Mouse (Mus musculus) forebrain, embryonic 10.5 days (tissue): ENCODE data around the gene Tk1. TPM values are rescaled to one million over a fixed set of nuclear protein-coding genes. Genes with fewer than 3 reads are reported as not detected.
A peak's percentile ranks its signal among the peaks of the same experiment; 100 is the strongest.

Experiments used
- DNase-seq: peaks from one replicate; pipeline ENCODE4 v3.0.0-alpha.2; 2017; ENCODE audit warnings: low spot score; ENCODE audit errors: extremely low spot score
- H3K27ac ChIP-seq: fragments of 300-500 bp; sonication (generic); 2 replicates; pipeline ENCODE4 v1.5.1; 2016; ENCODE audit warnings: mild to moderate bottlenecking
- H3K27me3 ChIP-seq: fragments of 300-500 bp; sonication (generic); 2 replicates; pipeline ENCODE4 v1.6.1; 2016; ENCODE audit warnings: mild to moderate bottlenecking; ENCODE audit not compliant: poor library complexity, severe bottlenecking
- H3K36me3 ChIP-seq: fragments of 300-500 bp; sonication (generic); replicated peaks from 2 replicates; pipeline ENCODE4 v1.6.1; 2016; ENCODE audit warnings: mild to moderate bottlenecking, moderate library complexity
- H3K4me1 ChIP-seq: fragments of 300-500 bp; sonication (generic); 2 replicates; pipeline ENCODE4 v1.6.1; 2016
- H3K4me3 ChIP-seq: fragments of 300-500 bp; sonication (generic); 2 replicates; pipeline ENCODE4 v1.5.1; 2016; ENCODE audit warnings: mild to moderate bottlenecking, moderate library complexity
- H3K9me3 ChIP-seq: fragments of 300-500 bp; sonication (generic); 2 replicates; pipeline ENCODE4 v1.6.1; 2016; ENCODE audit warnings: mild to moderate bottlenecking, moderate library complexity
- WGBS: fragments of 180-500 bp; shearing (Covaris S2); methylation state at CpG from one replicate; pipeline ENCODE4 v1.1.7; 2016; 5-methylcytosine and 5-hydroxymethylcytosine counted together
- polyA plus RNA-seq: library from polyadenylated mRNA; unstranded; fragments of >200 nt; fragmentation: Nextera tagmentation; extraction: Ambion mirVana; gene quantifications from 2 replicates; pipeline ENCODE4 v1.2.1, GENCODE M21; 2016

The Tk1 gene
- polyA plus RNA-seq, 1 experiment from 2014 or later, result 178 TPM

DNA sequence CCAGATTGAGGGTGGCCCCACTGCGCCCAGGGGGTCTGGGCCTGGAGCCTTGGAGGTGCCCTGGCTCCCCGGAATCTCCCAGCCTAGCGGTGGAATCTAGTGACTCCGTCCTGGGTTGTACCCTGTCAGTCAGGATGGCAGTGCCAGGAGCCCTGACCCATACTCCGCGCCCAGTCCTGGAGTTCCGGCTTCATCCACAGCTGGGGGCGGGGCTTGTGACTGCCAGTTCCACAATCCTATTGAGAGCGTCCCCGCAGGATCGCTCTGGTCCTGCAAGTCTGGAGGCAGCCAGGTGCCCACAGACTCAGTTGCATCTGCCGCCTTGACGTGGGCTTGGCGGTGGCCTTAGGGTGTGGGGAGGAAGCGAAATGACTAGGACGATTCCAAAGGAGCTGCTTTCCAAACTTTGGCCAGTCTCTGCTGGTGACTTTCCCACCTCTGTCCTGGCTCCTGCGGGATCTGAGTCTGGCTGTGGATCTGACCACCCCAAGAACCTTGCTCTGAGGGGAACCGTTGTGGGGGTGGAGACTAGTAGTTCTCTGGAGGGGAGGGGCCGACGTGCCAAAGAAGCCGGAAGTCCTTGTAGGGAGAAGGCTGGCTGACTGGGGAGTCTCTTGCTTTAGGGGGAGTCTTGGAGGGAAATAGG, 15.4 kb downstream of the Tk1 start:
- no peaks in the 10 kb centered on the region for H3K9me3 ChIP-seq
- H3K4me1 ChIP-seq, result peaks cover 32% of the 10 kb centered on the region
- WGBS, result under 1% methylated on average over 21 of the region's 21 CpGs
- peak; percentile 82 for DNase-seq
- peak overlapping the region; percentile 92 for H3K4me3 ChIP-seq
- H3K27me3 ChIP-seq, result 0 out of 2 replicates have a peak, but pooled peaks cover 4% of the 10 kb centered on the region
- peak overlapping the region; percentile 85 for H3K27ac ChIP-seq
- H3K36me3 ChIP-seq, result peaks cover 42% of the 10 kb centered on the region

DNA sequence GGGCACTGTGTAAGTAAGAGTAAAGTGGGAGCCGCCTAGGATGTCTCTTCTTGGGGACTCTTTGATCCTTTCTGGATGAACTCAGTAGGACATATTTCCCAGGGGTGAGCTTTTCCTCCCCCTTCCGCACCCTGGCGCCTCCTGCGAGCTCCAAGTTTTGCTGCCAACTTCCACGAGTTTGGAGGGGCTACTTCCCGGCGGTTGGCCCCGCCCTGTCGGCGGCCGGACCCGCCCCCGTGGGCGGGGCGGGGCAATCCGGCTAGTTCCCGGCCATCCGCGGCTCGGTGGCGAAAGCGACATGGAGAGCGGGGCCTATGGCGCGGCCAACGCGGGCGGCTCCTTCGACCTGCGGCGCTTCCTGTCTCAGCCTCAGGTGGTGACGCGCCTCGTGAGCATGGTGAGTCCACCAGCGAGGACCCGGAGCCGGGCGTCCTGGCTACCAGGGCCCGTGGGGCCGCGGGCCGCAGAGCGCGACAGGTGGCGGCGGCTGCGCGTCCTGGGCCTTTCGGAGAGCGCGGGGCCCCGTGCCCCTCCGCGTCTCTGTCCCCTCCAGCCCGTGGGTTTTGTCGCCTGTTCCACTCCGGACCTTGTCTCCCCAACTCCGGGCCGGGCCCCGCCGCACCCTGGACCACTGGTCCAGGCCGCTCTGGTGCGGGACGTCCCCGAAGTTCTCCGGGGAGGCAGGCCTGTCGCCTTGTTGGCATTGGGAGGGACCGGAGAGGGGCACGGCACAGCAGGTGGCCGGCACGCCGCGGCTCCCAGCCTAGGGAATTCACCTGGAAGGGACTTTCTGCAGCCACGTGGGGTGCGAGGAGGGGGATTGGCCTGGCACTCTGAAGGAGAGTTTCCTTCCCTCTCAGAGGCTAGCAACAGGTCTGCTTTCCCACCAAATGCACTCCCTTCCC, 16.2 kb downstream of the Tk1 start, which contains the start of the genes Gm20708 and Syngr2:
Gene Gm20708, plus strand, starts transcription at position 262 of the 905 bp plus-strand sequence.
Gene Syngr2, plus strand, starts transcription at position 262 of the 905 bp plus-strand sequence.
- Histone ChIP-seq H3K4me3 (peak within 1 kb of the TSS; percentile 92), H3K27ac (peak within 1 kb of the TSS; percentile 85), H3K27me3 (0 out of 2 replicates have a peak, but pooled peaks cover 4% of the 10 kb centered on the region), H3K4me1 (peaks cover 32% of the 10 kb centered on the region), H3K9me3 (no peaks in the 10 kb centered on the region), H3K36me3 (peaks cover 34% of the 10 kb centered on the region)
- DNase-seq, result peak; percentile 83
- WGBS, result under 1% methylated on average over 75 of the region's 75 CpGs

DNA sequence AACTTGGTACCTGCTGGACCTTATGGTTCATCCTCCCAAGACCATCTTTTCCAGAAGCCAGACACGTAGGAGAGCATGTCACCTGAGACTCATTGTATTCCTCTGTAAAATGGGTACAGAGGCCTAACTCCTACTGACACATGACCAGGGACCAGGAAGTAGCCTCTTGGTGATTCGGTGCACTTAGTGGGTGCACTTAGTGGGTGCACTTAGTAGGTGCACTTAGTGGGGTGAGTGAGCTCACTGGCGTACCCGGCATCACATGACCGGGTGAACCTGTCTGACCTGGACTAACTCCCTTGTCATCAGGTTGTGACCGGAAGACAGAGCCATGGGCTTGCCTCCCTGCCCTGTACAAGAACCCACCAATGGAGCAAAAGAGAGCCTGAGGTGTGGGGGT, 19.1 kb downstream of the Tk1 start:
- DNase-seq, result no peak
- Histone ChIP-seq H3K9me3 (no peaks in the 10 kb centered on the region), H3K4me1 (peaks cover 36% of the 10 kb centered on the region), H3K36me3 (peaks cover 5% of the 10 kb centered on the region), H3K27me3 (0 out of 2 replicates have a peak, but pooled peaks cover 4% of the 10 kb centered on the region), H3K27ac (no peak overlapping the region), H3K4me3 (no peak overlapping the region)
- WGBS, result 93% methylated on average over 6 of the region's 6 CpGs

DNA sequence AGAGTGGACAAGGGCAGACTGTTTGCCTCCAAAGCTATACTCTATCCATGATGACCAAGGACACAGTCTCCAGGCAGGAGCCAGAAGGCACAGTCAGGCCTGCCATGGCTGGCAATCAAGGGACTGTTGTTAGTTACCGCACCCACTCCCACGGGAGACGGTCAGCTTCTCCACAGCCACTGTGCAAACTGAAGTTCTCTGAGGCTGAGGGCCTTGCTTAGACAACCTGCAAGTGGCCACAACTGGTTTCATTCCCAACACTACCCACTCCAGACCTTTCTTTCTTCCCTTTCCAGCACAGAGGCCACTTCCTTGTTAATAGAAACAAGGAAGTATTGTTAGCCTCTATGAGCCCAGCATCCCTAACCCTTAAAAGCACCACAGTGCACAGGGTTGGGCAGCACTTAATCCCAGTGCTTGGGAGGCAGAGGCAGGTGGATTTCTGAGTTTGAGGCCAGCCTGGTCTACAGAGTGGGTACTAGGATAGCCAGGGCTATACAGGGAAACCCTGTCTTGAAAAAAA, 22.7 kb downstream of the Tk1 start:
- 98% methylated on average over 3 of the region's 3 CpGs for WGBS
- DNase-seq, result no peak
- Histone ChIP-seq H3K27ac (no peak overlapping the region), H3K36me3 (no peaks in the 10 kb centered on the region), H3K4me1 (peaks cover 10% of the 10 kb centered on the region; the same call in 1 of the 2 replicates), H3K9me3 (no peaks in the 10 kb centered on the region), H3K4me3 (no peak overlapping the region), H3K27me3 (0 out of 2 replicates have a peak, but pooled peaks cover 4% of the 10 kb centered on the region)

DNA sequence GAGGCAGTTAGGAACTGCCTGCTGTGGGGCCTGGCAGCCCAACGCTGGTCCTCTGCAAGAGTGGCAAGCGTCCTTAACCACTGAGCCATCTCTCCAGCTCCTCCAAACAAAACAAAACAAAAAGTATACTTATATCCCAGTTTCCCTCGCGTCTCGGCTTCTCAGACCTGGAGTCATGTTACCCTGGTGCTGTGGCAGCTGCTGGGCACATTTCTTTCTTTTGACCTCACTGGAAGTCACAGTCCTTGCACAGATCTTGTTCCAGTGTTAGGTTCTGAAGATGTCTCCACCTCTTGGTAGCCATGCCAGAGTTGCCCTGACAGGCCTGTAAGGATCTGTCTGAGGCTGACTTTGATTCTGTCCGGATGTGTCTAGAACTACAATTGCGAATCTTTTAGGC, 24.2 kb downstream of the Tk1 start:
- peaks cover 24% of the 10 kb centered on the region for H3K4me1 ChIP-seq

DNA sequence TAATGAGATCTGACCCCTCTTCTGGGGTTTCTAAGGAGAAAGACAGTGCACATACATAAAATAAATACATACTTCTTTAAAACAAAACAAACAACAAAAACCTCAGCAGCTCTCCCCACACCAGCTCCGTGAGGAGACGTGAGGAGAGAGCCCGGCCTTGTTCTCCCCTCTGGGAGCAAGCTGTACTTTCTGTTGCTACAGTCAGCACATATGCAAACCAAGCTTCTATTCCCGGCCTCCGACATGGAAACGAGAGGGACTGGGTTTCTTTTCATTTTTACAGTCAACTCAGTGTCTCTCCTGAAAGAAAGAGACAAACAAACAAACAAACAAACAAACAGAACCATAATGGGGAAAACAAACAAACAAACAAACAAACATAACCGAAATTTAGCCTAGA, 25.9 kb downstream of the Tk1 start:
- DNase-seq, result no peak
- H3K9me3 ChIP-seq, result no peaks in the 10 kb centered on the region
- no peaks in the 10 kb centered on the region for H3K36me3 ChIP-seq
- no peak overlapping the region for H3K4me3 ChIP-seq
- H3K4me1 ChIP-seq, result peaks cover 20% of the 10 kb centered on the region
- WGBS, result 90% methylated on average over 7 of the region's 7 CpGs
- H3K27me3 ChIP-seq, result peaks cover 6% of the 10 kb centered on the region; the same call in 1 of the 2 replicates
- no peak overlapping the region for H3K27ac ChIP-seq

More for the DNA sequence above, 24.2 kb downstream of the Tk1 start:
- no peak for DNase-seq
- Histone ChIP-seq H3K27ac (no peak overlapping the region), H3K27me3 (peaks cover 10% of the 10 kb centered on the region; the same call in 1 of the 2 replicates), H3K9me3 (no peaks in the 10 kb centered on the region), H3K4me3 (no peak overlapping the region), H3K36me3 (no peaks in the 10 kb centered on the region)
- 82% methylated on average over 7 of the region's 7 CpGs for WGBS

DNA sequence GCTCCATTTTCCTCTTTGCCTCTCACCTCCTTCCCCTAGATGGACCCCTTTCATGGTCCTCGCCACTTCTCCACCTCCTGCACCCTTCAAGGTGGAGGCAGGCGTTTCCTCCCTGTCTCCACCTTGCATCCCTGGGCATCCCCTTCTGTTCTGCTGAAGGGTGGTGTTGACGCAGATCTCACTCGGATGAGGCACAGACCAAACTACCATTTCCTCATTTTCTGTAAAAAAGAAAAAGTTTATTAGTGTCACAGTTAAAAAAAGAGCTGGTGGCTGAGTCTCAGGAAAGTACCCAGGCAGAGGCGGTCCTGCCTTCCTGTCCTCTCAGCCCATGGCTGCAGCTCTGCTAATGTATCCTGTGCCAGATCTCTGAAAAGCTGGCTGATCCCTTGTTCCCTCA, 26.7 kb downstream of the Tk1 start:
- H3K4me3 ChIP-seq, result peak overlapping the region; percentile 27; the same call in 1 of the 2 replicates
- no peaks in the 10 kb centered on the region for H3K9me3 ChIP-seq
- peaks cover 7% of the 10 kb centered on the region for H3K27me3 ChIP-seq
- no peak for DNase-seq
- H3K4me1 ChIP-seq, result peaks cover 21% of the 10 kb centered on the region
- no peaks in the 10 kb centered on the region for H3K36me3 ChIP-seq
- no peak overlapping the region for H3K27ac ChIP-seq
- 72% methylated on average over 5 of the region's 5 CpGs for WGBS

DNA sequence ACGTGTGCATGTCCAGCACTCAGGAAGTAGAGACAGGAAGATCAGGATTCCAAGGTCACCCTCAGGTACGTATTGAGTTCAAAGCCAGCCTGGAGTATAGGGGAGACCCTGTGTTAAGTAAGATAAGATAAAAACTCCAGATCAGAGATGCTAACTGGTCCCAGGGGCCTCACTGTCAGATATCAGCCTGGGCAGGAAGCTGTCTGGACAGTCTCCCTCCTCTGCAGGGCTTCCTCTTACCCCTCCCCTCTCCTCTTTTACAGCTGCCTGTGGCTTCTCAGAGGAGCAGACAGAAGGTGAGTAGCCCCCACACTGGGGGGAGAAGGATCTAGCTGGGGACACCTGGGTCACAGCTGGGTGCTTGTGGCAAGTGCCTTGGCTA, 27.7 kb downstream of the Tk1 start:
- no peak for DNase-seq
- Histone ChIP-seq H3K27me3 (peaks cover 15% of the 10 kb centered on the region), H3K9me3 (no peaks in the 10 kb centered on the region), H3K4me1 (peaks cover 22% of the 10 kb centered on the region), H3K4me3 (peak overlapping the region; percentile 27), H3K36me3 (no peaks in the 10 kb centered on the region), H3K27ac (peak overlapping the region; percentile 67)
- WGBS, result 59% methylated on average over 2 of the region's 2 CpGs

DNA sequence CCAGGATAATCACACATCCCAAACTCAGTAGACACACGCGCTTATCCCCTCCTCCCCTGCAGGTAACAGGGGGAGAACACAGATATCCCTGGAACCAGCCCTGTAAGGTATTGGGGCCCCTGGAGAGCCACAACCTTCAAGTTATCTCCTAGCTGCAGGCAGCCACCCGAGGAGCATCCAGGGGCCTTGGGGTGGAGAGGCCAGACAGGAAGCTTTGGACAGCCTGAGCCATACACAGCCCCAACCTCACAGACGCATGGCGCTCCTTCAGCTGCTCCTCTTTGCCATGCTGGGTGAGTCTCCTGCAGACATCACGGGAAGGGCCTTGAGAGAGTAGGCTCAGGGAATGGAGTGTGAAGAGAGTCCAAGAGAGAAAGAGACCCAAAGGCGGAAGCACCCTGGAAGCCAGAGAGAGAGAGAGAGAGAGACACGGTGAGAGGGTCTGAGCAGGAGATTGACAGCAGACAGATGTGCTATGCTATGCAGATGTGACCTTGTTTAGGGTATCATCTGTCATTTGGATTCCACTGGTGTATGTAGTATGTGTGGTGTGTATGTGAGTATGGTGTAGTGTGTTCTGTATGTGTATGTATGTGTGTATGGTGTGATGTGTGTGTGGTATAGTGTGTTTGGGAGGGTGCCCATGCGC, 28.3 kb downstream of the Tk1 start, which contains the start of gene 6030468B19Rik:
Gene 6030468B19Rik, plus strand, starts transcription at position 150 of the 649 bp plus-strand sequence.
- Histone ChIP-seq H3K27ac (peak within 1 kb of the TSS; percentile 67), H3K4me1 (peaks cover 21% of the 10 kb centered on the region), H3K27me3 (peaks cover 19% of the 10 kb centered on the region), H3K4me3 (peak within 1 kb of the TSS; percentile 27), H3K36me3 (no peaks in the 10 kb centered on the region), H3K9me3 (no peaks in the 10 kb centered on the region)
- 67% methylated on average over 9 of the region's 9 CpGs for WGBS
- no peak for DNase-seq

DNA sequence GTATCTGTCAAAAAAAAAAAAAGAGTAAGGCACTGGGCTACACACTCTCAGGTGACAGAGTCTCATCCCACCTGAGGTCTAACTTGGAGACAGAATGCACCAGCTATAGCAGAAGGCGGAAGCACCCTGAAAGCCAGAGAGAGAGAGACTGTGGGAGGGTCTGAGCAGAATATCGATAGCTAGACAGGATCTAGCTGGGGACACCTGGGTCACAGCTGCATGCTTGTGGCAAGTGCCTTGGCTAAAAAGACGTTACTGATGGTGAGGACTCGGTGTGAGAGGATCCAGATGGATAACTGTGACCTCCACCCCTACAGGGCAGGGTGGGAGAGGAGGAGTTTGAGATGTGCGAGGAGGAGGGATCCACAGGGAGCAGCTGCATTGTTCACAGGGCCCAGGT, 28.9 kb downstream of the Tk1 start:
- peaks cover 26% of the 10 kb centered on the region for H3K27me3 ChIP-seq
- no peaks in the 10 kb centered on the region for H3K9me3 ChIP-seq
- H3K4me1 ChIP-seq, result peaks cover 28% of the 10 kb centered on the region
- no peak overlapping the region for H3K27ac ChIP-seq
- WGBS, result 54% methylated on average over 5 of the region's 5 CpGs
- no peak for DNase-seq
- no peak overlapping the region for H3K4me3 ChIP-seq
- no peaks in the 10 kb centered on the region for H3K36me3 ChIP-seq

DNA sequence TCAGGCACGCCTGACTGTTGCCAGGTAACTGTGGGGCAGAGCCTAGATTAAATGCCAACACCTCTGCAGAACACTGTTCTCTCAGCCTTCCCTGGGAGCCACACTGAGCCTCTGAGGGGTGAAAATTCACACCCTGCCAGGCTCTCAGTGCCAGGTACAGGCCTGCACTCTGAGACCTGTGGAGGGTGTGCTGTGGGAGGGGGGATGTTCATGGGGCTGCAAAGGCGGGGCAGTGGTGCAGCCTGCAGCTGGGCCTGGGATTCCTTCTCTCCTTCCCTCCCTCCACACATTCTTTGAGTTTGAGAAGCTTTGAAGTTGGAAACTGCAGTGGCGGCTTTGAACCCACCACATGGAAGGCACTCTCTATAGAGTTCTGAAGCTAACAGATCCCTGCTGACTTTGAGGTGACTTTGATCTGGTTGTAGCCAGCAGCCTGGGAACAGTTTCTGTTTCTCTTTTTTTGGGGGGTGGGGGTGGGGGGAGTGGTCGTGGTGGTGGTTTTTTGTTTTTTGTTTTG, 31.8 kb downstream of the Tk1 start:
- Histone ChIP-seq H3K4me3 (no peak overlapping the region), H3K4me1 (peaks cover 45% of the 10 kb centered on the region), H3K9me3 (no peaks in the 10 kb centered on the region), H3K27me3 (peaks cover 50% of the 10 kb centered on the region), H3K36me3 (no peaks in the 10 kb centered on the region), H3K27ac (no peak overlapping the region)
- DNase-seq, result no peak
- WGBS, result 67% methylated on average over 4 of the region's 4 CpGs
